Mouse (Mus musculus): ENCODE measurements around the gene Sez6l. TPM values are rescaled to one million over a fixed set of nuclear protein-coding genes. Genes with fewer than 3 reads are reported as not detected.

The Sez6l gene
- polyA plus RNA-seq (2015; fragmentation: Nextera tagmentation; extraction: Ambion mirVana), result 28.4 and 32.5 TPM in 2 replicates

GRCm38 (mm10) chr5:112576993-112577670 is at the start of gene Sez6l:
TSS of gene Sez6l (minus strand) at chr5:112577185.
- Histone ChIP-seq H3K9ac (peak within 1 kb of the TSS; percentile 92), H3K4me1 (replicated peaks) (peaks cover 67% of the 10 kb centered on the region), H3K27me3 (peaks cover 20% of the 10 kb centered on the region; the same call in 1 of the 2 replicates), H3K9me3 (no peaks in the 10 kb centered on the region), H3K27ac (peak within 1 kb of the TSS; percentile 88), H3K4me2 (peak within 1 kb of the TSS; percentile 72), H3K36me3 (no peaks in the 10 kb centered on the region), H3K4me3 (peak within 1 kb of the TSS; percentile 76)
- ATAC-seq (ENCODE audit: low FRiP score), result peak; percentile 69
- WGBS, result under 1% methylated on average over 48 of the region's 50 CpGs

- peak overlapping the region; percentile 29 for H3K4me2 ChIP-seq
- peak; percentile 44; the same call in 1 of the 2 replicates for ATAC-seq (ENCODE audit: low FRiP score)
- H3K27me3 ChIP-seq, result 0 out of 2 replicates have a peak, but pooled peaks cover 10% of the 10 kb centered on the region
- WGBS, result 29% methylated on average over 31 of the region's 31 CpGs
- H3K36me3 ChIP-seq, result no peaks in the 10 kb centered on the region
- H3K27ac ChIP-seq, result peak overlapping the region; percentile 75
- H3K9me3 ChIP-seq, result no peaks in the 10 kb centered on the region
- no peak overlapping the region for H3K9ac ChIP-seq
- H3K4me1 ChIP-seq (replicated peaks), result peaks cover 49% of the 10 kb centered on the region
- peak overlapping the region; percentile 7; the same call in 1 of the 2 replicates for H3K4me3 ChIP-seq
These were observed 48.7 kb upstream of the Sez6l start for GRCm38 (mm10) chr5:112625555-112626160.

- ATAC-seq (ENCODE audit: low FRiP score), result no peak
- H3K4me2 ChIP-seq, result no peak overlapping the region
These were observed 46.0 kb upstream of the Sez6l start for GRCm38 (mm10) chr5:112622946-112623345.

GRCm38 (mm10) chr5:112620256-112620655 is 43.3 kb upstream of the Sez6l start:
- H3K9ac ChIP-seq, result no peak overlapping the region
- H3K27ac ChIP-seq, result no peak overlapping the region
- H3K4me1 ChIP-seq (replicated peaks), result peaks cover 30% of the 10 kb centered on the region
- 0 out of 2 replicates have a peak, but pooled peaks cover 12% of the 10 kb centered on the region for H3K27me3 ChIP-seq
- no peaks in the 10 kb centered on the region for H3K36me3 ChIP-seq
- no peak overlapping the region for H3K4me2 ChIP-seq
- no peak overlapping the region for H3K4me3 ChIP-seq
- H3K9me3 ChIP-seq, result no peaks in the 10 kb centered on the region
- WGBS, result 61% methylated on average over 3 of the region's 3 CpGs
- ATAC-seq (ENCODE audit: low FRiP score), result no peak

More at GRCm38 (mm10) chr5:112622946-112623345, 46.0 kb upstream of the Sez6l start:
- WGBS, result 43% methylated on average over 2 of the region's 2 CpGs
- 0 out of 2 replicates have a peak, but pooled peaks cover 12% of the 10 kb centered on the region for H3K27me3 ChIP-seq
- H3K4me1 ChIP-seq (replicated peaks), result peaks cover 39% of the 10 kb centered on the region
- H3K9me3 ChIP-seq, result no peaks in the 10 kb centered on the region
- H3K27ac ChIP-seq, result no peak overlapping the region
- no peak overlapping the region for H3K4me3 ChIP-seq
- peak overlapping the region; percentile 29 for H3K9ac ChIP-seq
- H3K36me3 ChIP-seq, result no peaks in the 10 kb centered on the region

- Histone ChIP-seq H3K4me1 (replicated peaks) (peaks cover 29% of the 10 kb centered on the region), H3K4me3 (no peak overlapping the region), H3K4me2 (no peak overlapping the region), H3K27ac (no peak overlapping the region), H3K36me3 (no peaks in the 10 kb centered on the region), H3K9me3 (no peaks in the 10 kb centered on the region), H3K27me3 (0 out of 2 replicates have a peak, but pooled peaks cover 12% of the 10 kb centered on the region), H3K9ac (no peak overlapping the region)
- 85% methylated on average over 3 of the region's 3 CpGs for WGBS
- no peak for ATAC-seq (ENCODE audit: low FRiP score)
These were observed 42.4 kb upstream of the Sez6l start for GRCm38 (mm10) chr5:112619344-112619743.

GRCm38 (mm10) chr5:112617602-112618247 is 40.7 kb upstream of the Sez6l start:
- H3K4me2 ChIP-seq, result no peak overlapping the region
- no peak overlapping the region for H3K4me3 ChIP-seq
- 0 out of 2 replicates have a peak, but pooled peaks cover 10% of the 10 kb centered on the region for H3K27me3 ChIP-seq
- no peak for ATAC-seq (ENCODE audit: low FRiP score)
- H3K36me3 ChIP-seq, result no peaks in the 10 kb centered on the region
- H3K4me1 ChIP-seq (replicated peaks), result peaks cover 23% of the 10 kb centered on the region
- WGBS, result 68% methylated on average over 16 of the region's 16 CpGs
- H3K9ac ChIP-seq, result no peak overlapping the region
- H3K27ac ChIP-seq, result no peak overlapping the region
- no peaks in the 10 kb centered on the region for H3K9me3 ChIP-seq

GRCm38 (mm10) chr5:112615946-112616617 is 39.1 kb upstream of the Sez6l start:
- 0 out of 2 replicates have a peak, but pooled peaks cover 2% of the 10 kb centered on the region for H3K27me3 ChIP-seq
- no peaks in the 10 kb centered on the region for H3K9me3 ChIP-seq
- H3K4me2 ChIP-seq, result no peak overlapping the region
- H3K4me3 ChIP-seq, result no peak overlapping the region
- no peak for ATAC-seq (ENCODE audit: low FRiP score)
- H3K27ac ChIP-seq, result no peak overlapping the region
- no peak overlapping the region for H3K9ac ChIP-seq
- no peaks in the 10 kb centered on the region for H3K36me3 ChIP-seq
- 32% methylated on average over 7 of the region's 7 CpGs for WGBS
- peaks cover 21% of the 10 kb centered on the region for H3K4me1 ChIP-seq (replicated peaks)

GRCm38 (mm10) chr5:112607867-112608516 is 31.0 kb upstream of the Sez6l start:
- no peak; the same call in 1 of the 2 replicates for ATAC-seq (ENCODE audit: low FRiP score)
- H3K9me3 ChIP-seq, result no peaks in the 10 kb centered on the region
- H3K4me2 ChIP-seq, result no peak overlapping the region
- H3K36me3 ChIP-seq, result no peaks in the 10 kb centered on the region
- peak overlapping the region; percentile 9 for H3K27ac ChIP-seq
- no peak overlapping the region for H3K4me3 ChIP-seq
- 45% methylated on average over 9 of the region's 9 CpGs for WGBS
- H3K4me1 ChIP-seq (replicated peaks), result peaks cover 44% of the 10 kb centered on the region
- H3K9ac ChIP-seq, result peak overlapping the region; percentile 24; the same call in 1 of the 2 replicates
- no peaks in the 10 kb centered on the region for H3K27me3 ChIP-seq

- Histone ChIP-seq H3K36me3 (no peaks in the 10 kb centered on the region), H3K4me1 (replicated peaks) (peaks cover 41% of the 10 kb centered on the region), H3K4me3 (no peak overlapping the region), H3K9ac (no peak overlapping the region), H3K27ac (peak overlapping the region; percentile 9; the same call in 1 of the 2 replicates), H3K27me3 (no peaks in the 10 kb centered on the region), H3K4me2 (no peak overlapping the region), H3K9me3 (no peaks in the 10 kb centered on the region)
- 58% methylated on average over 2 of the region's 2 CpGs for WGBS
- ATAC-seq (ENCODE audit: low FRiP score), result no peak
These were observed 30.1 kb upstream of the Sez6l start for GRCm38 (mm10) chr5:112607119-112607518.

GRCm38 (mm10) chr5:112605371-112605770 is 28.4 kb upstream of the Sez6l start:
- Histone ChIP-seq H3K36me3 (no peaks in the 10 kb centered on the region), H3K4me2 (no peak overlapping the region), H3K27ac (peak overlapping the region; percentile 14; the same call in 1 of the 2 replicates), H3K4me1 (replicated peaks) (peaks cover 47% of the 10 kb centered on the region), H3K4me3 (no peak overlapping the region), H3K9ac (no peak overlapping the region), H3K27me3 (no peaks in the 10 kb centered on the region), H3K9me3 (no peaks in the 10 kb centered on the region)
- ATAC-seq (ENCODE audit: low FRiP score), result no peak
- WGBS, result 82% methylated on average over 14 of the region's 14 CpGs

- Histone ChIP-seq H3K4me2 (no peak overlapping the region), H3K27ac (peak overlapping the region; percentile 23; the same call in 1 of the 2 replicates), H3K36me3 (no peaks in the 10 kb centered on the region), H3K9me3 (no peaks in the 10 kb centered on the region), H3K27me3 (peaks cover 3% of the 10 kb centered on the region; the same call in 1 of the 2 replicates), H3K4me3 (no peak overlapping the region), H3K9ac (no peak overlapping the region), H3K4me1 (replicated peaks) (peaks cover 56% of the 10 kb centered on the region)
- WGBS, result 80% methylated on average over 1 of the region's 1 CpGs
- ATAC-seq (ENCODE audit: low FRiP score), result no peak
These were observed 27.3 kb upstream of the Sez6l start for GRCm38 (mm10) chr5:112604251-112604650.

All from hindbrain, embryonic 13.5 days (tissue).